Mouse (Mus musculus) layer of hippocampus, adult 8-10 months (tissue): ENCODE data around the gene Ly6g6e. TPM values are rescaled to one million over a fixed set of nuclear protein-coding genes. Genes with fewer than 3 reads are reported as not detected.
A peak's percentile ranks its signal among the peaks of the same experiment; 100 is the strongest.

Source experiments
- DNase-seq, 2 experiments: peaks; one replicate each; pipeline ENCODE4 v3.0.0; 2022; ENCODE audit warnings: low spot score in 2 of 2
- total RNA-seq, 4 experiments: library from RNA; stranded (reverse); gene quantifications; 2 replicates each; pipeline ENCODE4 v1.2.4; 2022

Ly6g6e gene
- total RNA-seq, 4 experiments from 2014 or later, result 4.6 to 7.1 (median 5.6) TPM

DNA sequence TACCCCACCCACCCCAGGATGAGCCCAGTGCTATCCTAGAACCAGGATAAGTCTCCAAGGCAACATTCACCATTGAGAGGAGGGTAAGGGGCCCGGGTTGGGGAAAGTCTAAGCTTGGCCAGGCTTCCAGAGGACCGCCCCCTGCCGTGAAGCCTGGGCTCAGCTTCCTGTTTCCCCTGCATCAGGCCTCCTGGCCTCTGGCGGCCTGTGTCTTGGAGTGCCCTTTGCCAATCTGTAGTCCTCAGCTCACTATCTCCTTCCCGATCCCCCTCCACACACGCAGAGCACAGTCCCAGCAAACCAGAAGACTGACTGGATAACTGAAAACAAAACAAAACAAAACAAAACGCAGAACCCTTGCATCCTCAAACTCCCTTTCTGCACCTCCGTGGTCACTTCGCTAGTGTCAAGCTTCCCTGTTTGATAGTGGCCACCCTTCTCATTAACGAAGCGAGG lies 27.1 kb upstream of the Ly6g6e start, which contains the start of gene Clic1:
Gene Clic1 (plus strand): TSS at position 406 of the 456 bp plus-strand sequence.
- DNase-seq, result no peak

DNA sequence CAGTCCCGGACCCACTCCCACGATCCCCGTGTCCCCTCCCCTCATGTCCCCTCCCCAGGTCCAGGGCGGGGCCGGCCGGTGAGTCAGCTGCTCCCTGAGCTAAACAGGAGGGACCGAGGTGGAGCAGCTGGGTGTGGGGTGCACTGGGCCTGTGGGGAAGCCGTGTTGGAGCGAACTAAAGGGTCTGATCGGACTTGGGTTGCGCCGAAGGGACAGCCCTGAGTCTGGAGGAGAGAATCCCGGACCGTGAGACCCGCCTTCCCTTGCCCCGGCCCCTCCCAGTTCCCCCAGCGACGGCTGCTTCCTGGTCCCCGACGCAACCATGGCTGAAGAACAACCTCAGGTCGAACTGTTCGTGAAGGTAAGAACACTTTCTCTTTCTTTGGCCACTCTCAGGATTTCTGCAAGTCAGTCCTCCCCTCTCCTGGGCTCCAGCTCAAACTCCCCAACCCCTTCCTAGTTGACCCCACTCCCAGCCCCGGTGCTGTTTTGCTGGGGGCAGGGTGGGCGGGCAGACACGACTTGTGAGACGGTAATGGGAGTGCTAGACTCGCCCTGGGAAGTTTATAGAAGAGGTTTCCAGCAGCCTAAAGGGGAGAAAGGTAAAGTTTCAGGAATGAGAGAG lies 26.5 kb upstream of the Ly6g6e start:
- DNase-seq, result no peak

DNA sequence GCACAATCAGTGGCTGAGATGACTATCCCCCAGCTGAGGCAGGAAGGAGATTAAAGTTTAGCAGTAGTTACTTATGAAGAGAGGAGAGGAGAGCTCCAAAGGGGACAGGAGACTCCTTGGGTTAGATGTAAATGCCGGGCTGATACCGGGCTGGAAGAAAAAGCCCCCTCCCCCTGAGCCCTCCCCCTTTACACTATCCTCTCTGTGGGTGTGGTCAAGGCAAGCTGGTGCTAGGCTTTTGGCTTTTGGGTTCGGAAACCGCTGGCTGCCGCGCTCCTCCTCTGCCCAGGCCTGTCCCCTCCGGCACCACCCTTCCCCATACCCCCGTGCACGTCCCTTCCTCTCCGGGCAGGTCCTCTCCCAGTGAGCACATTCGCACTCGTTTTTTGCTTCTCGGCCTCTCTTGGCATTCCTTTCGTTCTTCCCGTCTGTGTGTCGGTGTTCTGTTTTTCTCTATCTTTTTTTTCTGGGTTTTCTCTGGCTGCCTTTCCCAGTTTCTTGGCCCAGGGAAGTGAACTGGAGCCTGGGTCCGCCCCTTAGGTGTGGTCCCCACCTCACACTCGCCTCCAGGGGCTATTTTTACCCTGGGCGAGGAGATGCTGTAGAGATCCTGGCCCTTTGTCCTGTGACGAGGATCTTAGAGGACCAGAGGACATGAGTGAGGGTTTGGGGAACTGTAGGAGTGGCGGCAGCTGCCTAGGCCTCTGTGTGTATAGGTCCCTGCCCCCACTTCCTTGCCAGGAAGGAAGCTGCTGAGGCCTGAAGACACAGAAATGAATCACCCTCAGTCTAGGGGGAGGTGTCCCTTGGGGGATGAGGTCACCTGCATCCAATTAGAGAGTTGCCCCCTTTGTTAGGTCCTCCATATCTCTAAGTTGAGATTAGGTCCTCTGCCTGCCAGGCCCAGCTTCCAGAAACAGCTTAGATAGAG lies 25.3 kb upstream of the Ly6g6e start:
- DNase-seq, result no peak

DNA sequence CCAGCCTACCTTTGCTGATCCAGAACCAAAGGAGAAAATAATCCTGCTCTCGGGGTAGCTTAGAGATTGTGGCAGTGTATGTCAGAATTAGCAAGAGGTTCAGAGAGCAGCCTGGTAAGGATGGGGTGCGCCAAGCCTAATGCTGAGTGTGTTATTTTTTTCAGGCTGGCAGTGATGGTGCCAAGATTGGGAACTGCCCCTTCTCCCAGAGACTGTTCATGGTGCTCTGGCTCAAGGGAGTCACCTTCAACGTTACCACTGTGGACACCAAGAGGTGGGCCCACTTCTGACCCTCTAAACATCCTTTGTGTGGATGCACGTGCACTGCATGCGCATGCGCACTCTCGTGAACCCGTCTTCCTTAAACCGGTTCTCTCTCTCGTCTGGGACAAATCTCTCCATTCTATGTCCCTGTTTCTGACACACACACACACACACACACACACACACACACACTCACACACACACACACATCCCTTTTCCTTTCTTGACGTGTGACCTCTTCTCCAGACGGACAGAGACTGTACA lies 24.4 kb upstream of the Ly6g6e start:
- no peak for DNase-seq

DNA sequence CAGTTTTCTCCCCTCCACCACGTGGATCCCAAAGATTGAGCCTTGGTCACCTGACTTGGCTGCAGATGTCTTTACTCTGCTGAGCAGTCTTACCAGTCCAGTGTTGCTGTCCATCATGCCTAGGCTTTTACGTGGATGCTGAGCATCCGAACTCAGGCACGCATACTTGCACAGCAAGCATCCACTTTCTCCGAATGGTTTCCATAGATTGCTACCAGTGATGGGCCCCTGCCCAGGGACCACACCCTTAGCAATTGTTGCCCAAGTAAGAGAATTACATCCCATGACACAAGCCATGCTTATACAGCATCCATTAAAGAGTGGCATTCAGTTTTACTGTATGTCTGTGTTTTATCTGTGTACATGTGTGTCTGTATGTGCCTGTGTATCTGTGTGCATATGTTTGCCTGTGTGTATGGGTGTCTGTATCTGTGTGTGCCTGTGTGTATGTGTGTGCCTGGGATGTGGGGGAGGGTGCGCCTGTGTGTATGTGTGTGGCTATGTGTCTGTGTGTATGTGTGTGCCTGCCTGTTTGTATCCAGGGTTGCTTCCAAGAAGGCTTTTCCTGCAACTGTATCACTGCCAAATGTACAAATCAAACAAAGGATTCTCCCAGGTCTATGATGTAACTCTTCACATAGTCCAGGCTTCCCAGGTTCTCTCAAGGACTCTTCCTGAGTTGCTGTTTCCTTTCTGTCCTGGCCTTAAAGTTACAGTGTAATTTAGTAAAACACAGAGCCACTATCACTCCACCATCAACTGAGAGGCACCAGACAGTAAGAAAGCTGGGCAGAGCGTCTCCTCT lies 20.8 kb upstream of the Ly6g6e start:
- no peak for DNase-seq

DNA sequence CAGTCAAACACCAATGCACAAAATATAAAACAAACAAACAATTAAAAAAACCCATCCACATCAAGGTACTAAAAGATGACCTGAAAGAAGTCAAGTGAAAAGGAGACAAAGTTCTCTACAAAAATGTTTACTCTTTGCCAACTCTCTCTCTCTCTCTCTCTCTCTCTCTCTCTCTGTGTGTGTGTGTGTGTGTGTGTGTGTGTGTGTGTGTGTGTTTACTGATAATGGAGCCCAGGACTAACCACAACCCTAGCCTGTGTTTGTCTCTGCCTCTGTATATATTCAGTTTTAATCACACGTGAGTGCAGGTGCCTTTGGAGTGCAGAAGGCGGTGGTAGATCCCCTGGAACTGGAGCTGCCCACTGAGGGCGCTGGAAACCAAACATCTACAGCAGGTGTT lies 19.6 kb upstream of the Ly6g6e start:
- no peak for DNase-seq

DNA sequence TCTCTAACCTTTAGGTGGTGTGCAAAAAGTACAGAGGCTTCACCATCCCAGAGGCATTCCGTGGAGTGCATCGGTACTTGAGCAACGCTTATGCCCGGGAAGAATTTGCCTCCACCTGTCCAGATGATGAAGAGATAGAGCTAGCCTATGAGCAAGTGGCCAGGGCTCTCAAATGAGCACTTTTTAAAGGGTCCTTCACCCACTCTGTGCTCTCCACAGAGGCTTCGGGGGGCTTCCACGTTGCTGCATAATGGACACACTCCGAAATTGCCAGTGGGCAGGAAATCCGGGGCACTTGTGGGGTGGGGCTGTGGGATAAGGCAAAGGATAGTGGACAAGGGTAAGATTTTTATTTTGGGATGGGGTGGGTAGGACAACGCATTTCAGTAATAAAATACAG lies 18.4 kb upstream of the Ly6g6e start:
- DNase-seq, result no peak

DNA sequence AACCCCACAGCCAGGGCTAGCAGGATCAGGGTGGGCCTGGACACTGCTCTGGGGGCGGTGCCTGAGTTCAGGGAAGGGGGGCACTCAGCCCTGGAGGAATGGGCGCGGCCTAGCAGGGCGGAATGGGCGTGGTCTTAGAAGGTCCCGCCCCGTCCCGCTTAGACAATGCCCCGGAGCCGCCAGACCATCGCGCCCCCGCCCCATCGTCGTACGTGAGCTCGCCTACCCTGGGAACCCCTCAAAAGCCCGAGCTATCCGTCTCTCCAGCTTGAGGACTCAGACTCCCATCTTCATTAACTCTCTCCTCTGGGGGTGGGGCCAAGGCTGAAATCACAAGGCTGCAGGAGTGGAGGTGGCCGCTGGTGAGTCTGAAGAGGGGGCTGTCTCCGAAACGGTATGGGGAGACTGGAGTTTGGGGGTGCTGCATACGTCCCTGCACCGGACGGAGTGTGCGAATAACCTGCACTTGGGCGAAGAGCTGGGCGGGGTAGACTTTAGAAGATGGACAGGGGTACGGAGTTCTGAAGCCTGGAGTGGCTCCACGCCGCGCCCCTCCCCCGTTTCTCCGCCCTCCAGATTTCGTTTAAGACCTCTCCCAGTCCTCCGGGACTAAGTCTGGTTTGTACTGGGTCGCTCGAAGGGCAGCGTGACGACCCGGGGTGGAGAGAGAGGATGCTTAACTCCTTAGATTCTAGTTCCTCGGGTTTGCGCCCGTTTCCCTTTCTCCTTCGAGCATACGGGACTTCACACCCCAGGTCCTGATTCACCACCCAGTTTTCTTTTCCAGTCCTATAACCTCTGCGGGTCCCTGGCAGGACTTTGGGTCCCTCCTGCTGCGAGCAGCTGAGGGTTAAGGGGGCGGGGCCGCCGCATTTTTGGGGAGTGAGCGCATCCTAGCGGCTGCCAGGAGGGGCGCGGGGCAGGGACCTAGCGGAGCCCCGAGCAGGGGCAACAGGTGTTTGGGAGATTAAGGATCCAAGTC lies 17.5 kb upstream of the Ly6g6e start, which contains the start of gene Ddah2:
Gene Ddah2 (plus strand): TSS at position 125 of the 982 bp plus-strand sequence.
- peak; percentile 47 to 61 for DNase-seq

DNA sequence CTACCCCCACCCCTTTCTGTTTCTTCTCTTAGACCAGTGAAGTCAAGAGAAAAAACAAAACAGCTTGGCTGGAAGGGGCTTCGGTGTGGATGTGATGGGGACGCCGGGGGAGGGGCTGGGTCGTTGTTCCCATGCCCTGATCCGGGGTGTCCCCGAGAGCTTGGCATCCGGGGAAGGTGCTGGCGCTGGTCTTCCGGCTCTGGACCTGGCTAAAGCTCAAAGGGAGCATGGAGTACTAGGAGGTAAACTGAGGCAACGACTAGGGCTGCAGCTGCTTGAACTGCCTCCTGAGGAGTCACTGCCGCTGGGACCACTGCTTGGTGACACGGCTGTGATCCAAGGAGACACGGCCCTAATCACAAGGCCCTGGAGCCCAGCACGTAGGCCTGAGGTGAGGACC lies 16.6 kb upstream of the Ly6g6e start:
- DNase-seq, result no peak

DNA sequence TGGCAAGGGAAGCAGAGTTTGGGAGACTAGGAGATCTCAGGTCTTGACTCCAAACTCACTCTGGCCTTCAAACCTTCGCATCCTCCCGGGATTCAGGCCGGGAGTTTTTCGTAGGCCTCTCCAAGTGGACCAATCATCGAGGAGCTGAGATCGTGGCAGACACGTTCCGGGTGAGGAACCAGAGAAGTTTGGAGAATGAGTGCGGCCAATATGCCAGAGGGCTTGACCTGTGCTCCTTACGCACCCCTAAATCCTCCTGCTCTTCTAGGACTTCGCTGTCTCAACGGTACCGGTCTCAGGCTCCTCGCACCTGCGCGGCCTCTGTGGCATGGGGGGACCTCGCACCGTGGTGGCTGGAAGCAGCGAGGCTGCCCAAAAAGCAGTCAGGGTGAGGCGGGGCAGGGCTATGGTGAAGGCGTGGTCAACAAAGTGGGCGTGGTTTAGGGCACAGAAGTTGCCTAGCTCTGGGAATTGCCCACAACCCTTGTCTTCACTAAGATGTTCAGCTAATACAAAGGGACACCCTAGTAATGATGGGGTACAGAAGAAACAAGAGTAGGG lies 15.9 kb upstream of the Ly6g6e start:
- no peak for DNase-seq

DNA sequence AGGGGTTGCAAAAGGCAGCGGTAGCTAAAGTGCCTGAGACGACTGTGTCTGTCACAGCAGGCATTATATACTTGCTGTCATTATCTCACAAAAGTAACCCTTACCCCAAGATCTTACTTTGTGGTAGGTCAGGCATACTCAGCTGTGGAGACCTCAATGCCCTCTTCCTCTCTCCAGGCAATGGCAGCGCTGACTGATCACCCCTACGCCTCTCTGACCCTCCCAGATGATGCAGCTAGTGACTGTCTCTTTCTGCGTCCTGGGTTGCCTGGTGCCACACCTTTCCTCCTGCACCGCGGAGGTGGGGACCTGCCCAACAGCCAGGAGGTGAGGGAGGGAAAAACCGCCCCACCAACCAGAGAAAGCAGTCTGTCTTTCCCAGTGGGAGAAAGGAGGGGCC lies 15.4 kb upstream of the Ly6g6e start:
- DNase-seq, result no peak

DNA sequence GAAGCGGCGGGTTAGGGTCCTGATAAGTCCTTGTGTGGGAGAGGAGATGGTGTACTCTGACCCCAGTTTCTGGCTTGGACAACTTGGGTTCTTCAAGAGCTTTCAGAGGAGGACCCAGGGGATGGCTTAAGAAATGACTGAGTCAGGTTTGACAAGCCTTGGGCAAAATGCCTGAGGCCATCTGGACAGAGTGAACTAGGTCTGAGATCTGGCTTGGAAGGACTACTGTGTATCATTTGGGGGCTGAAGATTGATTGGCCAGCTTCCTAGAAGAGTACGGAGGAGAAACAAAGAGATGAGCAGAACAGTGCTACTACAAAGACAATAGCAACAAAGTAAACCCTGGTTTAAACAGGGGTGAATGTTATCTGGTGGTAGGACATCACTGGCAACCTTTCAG lies 13.2 kb upstream of the Ly6g6e start:
- no peak for DNase-seq

DNA sequence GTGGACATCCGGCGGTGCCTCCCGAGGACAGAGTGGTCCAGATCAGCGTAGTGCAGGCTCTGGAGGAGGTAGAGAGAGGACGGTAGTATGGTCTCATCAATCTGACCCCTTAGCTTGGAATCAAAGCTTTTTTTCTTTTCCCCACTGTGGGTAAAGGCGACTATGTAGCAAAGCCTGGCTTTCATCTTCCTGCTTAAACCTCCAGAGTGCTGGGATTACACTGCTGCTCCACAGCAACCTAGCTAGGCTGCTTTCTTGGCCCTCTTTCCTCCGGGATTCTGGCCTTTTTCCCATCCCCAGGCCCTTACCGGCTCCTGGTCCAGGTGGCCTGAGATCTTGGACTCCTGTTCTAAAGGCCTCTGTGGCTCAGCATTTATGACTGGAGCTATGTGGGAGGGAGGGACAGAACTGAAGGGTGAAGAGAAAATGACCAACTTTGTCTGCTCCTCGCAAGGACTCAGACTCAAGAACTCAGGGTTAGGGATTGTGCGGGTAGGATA lies 12.3 kb upstream of the Ly6g6e start:
- DNase-seq, result no peak

DNA sequence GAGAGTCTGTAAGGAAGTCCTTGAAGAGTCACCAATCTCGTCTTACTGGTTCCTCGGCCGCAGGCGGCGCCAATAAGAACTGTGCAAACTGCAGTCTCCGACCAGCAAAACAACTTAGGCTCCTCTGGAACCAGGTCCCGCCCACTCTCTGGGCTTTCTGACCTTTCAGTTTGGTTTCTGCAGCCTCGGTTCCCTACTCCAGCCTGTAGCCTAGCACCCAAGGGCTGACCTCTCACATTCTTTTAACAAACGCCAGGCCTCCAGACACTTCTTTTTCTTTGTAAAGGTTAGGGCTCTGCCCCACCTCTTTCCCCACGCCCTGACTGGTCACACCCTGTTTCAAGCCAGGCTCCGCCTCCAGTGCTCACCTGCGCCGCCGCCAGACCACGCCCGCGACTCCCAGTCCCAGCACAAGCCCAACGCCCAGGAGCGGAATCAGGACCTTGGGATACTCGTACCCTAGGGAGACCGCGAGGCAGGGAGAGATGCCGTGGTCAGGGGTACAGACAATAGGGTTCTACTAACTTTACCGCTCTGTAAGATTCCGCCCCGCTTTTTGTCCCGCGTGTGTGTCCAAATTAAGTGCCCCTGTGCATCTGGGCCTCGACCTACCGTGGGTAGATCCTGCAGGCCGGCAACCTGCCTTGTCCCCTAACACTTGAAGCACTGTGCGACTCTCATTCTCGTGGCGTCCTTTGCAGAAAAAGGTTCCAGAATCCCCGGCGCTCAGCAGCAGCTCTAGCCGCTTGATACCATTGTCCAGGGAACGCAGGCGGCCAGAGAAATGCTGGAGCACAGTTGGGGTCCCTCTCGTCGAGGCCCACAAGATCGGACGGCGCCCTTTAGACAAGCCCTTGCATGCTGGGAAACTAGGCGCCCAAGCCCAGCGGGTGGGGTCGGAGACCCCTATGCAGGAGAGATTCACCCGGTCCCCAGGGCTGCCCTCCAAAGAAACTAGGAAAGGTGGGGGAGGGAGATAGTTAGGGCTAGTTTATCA lies 11.5 kb upstream of the Ly6g6e start, which contains the start of gene Ly6g6c:
Gene Ly6g6c (plus strand): TSS at position 438 of the 997 bp plus-strand sequence.
- no peak for DNase-seq

DNA sequence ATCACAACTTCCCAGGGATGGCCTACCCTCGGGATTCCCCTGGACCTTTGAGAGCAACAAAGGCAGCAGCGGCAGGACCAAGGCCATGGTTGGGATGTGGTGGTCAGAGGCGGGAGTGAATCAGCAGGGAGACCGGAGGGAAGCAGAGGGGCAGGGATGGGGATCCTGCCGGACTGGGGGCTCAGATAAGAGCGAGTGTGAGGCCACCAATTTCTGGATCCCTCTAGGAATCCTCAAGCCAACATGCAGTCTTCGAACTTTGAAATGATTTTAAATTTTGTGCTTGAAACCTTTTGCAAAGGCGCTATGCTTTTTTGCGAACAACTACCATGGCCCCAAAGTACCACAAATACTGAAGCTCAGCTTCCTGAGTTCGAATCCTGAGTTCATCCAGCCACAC lies 10.6 kb upstream of the Ly6g6e start, which contains the start of gene Mpig6b:
Gene Mpig6b (minus strand): TSS at position 101 of the 400 bp plus-strand sequence.
- DNase-seq, result no peak

DNA sequence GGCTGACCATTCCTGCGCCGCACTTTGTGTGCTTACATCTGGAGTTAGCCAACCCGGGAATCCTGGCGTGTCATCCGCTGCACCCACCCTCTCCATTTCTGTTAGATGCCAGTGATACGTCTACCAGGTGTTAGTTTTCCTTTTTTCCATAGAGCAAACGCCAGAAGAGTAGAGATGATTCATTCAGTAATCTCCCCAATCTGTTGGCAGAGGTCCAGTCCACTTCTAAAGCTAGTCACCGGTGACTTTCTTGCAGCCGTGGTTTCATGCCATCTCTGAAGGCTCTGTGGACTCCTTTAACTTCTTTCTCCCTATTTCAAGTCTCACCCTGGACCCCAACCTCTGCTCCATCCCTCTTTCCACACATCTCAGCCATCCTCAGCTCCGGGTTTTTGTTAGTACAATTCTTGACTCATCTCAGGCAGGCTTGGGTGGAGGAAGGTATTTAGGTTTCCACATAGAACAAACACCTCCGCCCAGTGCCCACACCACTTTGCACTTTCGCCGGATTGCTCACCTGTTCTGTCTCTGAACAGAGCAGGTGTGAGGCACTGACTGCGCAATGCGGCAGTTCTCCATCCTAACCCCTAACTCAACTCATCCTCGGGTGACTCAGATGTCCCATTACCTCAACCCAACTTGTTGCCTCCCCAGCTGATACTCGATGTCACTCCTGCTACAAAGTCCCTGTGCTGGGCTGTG lies 8.3 kb upstream of the Ly6g6e start:
- no peak for DNase-seq

DNA sequence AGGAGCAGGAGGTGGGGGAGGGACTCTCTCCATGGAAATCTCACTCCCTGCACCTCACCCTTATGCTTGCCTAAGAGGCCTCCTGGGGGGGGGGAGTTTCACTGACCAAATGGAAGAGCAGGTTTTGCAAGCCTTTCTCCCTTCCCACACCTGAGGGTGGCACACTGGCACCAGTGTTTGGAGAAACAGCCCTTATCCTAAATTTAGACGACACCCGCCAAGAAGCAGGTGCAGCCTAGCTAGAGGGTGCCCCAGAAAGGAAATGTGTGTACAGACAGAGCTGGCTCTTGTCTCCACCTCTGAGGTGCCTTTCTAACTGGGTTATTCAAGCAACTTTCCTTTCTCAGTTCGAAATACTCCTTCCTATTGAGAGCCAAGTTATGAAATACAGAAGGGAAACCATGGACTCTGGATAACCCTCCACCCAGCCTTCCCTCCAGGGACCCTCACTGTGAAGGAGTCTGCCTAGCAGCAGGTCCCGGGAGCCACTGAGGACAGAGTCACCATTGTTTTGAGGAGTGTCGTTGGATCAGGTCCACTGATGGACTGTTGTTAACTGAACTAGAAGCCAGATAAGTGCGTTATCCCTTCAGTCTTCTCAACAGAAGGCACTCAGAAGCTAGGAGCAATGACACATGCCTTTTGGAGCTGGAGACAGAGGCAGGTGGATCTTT lies 6.0 kb upstream of the Ly6g6e start:
- DNase-seq, result no peak
